Mouse (Mus musculus) adrenal gland, postnatal 36 days (tissue): Measurements from ENCODE around the gene Zfpm1. TPM values are rescaled to one million over a fixed set of nuclear protein-coding genes. Genes with fewer than 3 reads are reported as not detected.

Experiments
- DNase-seq, 2 experiments: peaks; one replicate each; pipeline ENCODE4 v3.0.0; 2021; ENCODE audit warnings: mixed read lengths in 1 of 2
- long read RNA-seq, 2 experiments: library from polyadenylated mRNA; stranded (forward); transcript quantifications; one replicate each; pipeline ENCODE4 v2.0.0; 2021; ENCODE audit warnings: borderline sequencing depth in 2 of 2
- total RNA-seq, 2 experiments: library from RNA; stranded (reverse); gene quantifications; 2 replicates each; pipeline ENCODE4 v1.2.3; 2021

Zfpm1 gene
- 10 to 100 TPM; 14.0 to 15.5 TPM for total RNA-seq
- long read RNA-seq, experiment 1, partial matches to known transcripts, result 2 of 3 reads
- long read RNA-seq, experiment 1, other reads (novel, unspliced or antisense), result 1 of 3 reads
- long read RNA-seq, experiment 2, partial matches to known transcripts, result 4 of 11 reads
- long read RNA-seq, experiment 2, other reads (novel, unspliced or antisense), result 3 of 11 reads

DNA sequence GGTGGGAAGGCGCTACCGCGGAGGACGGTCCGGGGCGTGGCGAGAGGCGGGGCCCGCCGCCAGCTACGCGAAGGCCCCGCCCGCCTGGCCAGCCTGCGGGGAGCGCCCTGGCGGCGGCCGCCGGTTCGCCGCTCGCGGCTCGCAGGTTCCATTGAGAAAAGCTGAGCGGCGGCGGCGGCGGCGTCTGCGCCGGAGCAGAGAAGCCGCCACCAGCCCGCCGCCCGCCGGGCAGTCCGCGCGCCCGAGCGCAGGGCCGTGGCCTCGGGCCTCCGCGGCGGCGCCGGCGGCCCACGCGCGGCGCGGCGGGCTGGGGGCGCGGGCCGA, at the start of gene Zfpm1:
Gene Zfpm1 (plus strand): TSS at position 107 of the 324 bp plus-strand sequence.
- no peak for DNase-seq

DNA sequence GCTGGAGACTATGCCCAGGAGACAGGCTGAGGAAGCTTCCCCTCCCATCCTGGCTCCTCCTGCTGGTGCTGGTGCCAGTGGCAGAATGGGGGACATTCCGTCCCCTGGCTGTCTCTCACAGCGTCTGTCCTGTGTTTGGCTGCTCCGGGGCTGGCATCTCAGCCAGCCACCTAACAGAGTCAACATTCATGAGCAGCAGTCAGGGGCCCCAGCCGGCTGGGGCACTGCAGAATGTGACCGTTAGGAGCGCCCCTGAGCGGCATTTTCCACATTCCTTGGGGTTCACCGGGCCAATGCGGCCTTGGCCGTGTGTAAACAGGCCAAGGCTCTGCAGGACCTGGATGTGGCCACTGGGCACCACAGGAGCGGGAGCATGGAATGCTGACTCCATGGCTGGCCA, 47.9 kb upstream of the Zfpm1 start:
- peak; percentile 55 to 66 for DNase-seq

DNA sequence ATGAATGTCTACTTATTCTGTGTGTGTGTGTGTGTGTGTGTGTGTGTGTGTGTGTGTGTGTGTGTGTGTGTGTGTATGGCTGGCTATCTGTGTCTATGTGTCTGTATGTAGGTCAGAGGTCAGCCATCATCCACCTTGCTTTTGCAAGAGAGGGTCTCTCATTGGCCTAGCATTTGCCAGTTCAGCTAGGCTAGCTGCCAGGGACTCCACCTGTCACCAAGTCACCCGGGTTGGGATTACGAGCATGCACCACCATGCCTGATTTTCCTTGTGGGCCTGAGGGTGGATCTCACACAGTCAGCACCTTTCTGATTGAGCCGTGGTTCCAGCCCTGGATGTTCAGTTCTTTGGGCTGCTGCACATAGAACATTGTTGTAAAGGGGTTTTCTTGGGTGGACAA, 45.4 kb upstream of the Zfpm1 start:
- DNase-seq, result no peak

DNA sequence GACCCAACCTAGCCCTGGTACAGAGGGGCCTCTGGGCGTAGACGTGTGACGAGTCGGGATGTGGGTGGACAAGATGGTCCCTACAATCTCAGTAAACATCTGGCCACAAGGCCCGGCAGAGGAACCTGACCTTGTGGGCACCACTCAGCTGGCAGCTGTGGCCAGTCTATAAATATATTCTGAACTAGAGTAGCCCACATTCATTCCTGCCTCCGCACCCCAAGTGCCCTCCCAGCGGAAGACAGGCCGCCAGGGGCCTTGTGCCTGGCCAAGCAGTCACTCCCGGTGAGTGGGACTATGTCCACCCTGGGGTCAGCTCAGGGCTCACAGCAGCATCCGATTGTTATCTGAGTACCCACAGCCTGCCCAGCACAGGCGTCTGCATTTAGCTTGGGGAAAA, 43.7 kb upstream of the Zfpm1 start:
- DNase-seq, result no peak

DNA sequence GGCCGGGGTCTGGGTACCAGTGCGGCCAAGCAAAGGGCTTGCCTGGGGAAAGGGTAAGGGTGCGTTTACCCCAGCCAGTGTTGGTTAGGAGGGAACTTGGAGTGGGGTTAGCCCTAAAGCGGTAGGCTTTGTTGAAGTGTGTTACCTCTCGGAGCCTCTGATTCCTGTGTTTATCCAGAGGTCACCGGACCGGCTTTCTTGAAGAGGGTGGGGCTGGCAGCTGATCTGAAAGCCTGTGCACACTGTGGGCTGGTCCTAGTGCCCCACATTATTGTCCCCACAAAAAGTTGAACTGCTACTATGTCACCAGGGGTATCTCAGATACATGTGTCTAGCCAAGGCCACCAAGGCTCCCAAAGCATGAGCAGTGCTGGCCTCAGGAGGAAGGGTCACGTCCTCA, 43.2 kb upstream of the Zfpm1 start:
- no peak for DNase-seq

DNA sequence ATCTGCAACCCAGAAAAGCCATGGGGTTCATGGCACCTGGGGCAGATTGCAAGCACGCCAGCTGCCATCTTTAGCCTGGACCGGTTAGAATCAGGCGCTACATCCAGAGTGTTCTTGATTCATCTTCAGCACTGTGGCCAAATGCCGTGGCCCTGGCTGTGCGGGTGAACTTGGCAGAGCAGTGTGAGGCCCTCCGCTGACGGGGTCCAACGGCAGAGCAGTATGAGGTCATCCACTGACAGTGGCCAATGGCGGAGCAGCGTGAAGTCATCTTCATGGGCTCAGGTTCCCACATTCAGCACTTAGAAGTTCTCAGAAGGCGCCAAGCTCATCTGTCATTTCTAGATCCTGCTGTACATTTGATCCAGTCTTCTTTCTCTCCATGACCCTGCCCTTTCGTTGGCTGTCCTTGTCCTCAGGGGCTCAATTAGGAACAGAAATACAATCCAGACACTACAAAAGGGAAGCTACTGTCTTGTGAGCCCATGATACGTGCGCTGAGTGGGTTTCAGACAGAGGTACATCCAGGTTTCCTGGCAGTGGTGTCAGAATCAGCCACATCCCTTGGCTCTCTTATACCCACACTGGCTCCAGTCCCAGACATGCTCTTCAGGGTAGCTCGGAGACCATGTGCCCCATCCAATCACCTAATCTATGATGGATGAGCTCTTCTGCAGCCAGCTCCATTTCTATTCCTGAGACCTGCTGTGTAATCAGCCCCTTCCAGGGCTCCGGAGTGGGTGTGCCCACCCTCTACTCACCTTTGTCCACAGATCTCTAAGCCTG, 41.5 kb upstream of the Zfpm1 start:
- DNase-seq, result no peak

DNA sequence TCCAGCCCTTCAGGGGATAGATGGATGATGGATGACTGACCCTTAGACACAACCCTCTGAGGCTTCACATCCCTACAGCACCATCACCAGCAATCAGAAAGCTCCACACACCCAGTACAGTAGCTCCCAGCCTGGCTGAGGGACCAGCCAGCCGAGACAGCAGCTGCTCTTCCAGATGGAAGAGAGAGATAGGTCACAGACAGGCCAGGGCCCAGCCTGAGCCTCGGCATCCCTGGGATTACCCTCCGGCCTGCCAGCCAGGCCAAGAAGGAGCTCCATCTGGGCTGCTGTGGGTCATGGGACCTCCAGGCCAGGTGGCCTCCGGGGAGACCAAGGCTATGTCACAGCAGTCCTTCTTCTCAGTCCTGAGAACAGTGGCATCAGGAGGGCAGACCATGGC, 38.6 kb upstream of the Zfpm1 start:
- DNase-seq, result no peak

DNA sequence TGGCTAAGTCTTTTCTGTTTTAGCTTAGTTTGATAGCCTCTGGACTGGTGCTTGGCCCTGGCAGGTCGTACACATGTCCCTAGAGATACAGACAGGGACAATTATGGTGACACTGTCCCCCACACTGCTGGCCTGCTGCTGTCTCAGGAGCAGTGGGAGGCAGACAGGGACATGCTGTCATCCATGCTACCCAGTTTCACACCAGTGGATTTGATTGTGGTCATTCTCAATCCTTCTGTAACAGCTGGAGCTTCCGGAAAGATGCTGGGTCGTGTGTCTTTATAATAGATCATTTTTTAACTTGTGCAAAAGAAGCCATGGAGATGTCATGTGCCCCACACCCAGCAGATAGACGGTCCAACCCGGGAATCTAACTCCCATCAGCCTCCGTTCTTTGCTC, 36.8 kb upstream of the Zfpm1 start:
- no peak for DNase-seq

DNA sequence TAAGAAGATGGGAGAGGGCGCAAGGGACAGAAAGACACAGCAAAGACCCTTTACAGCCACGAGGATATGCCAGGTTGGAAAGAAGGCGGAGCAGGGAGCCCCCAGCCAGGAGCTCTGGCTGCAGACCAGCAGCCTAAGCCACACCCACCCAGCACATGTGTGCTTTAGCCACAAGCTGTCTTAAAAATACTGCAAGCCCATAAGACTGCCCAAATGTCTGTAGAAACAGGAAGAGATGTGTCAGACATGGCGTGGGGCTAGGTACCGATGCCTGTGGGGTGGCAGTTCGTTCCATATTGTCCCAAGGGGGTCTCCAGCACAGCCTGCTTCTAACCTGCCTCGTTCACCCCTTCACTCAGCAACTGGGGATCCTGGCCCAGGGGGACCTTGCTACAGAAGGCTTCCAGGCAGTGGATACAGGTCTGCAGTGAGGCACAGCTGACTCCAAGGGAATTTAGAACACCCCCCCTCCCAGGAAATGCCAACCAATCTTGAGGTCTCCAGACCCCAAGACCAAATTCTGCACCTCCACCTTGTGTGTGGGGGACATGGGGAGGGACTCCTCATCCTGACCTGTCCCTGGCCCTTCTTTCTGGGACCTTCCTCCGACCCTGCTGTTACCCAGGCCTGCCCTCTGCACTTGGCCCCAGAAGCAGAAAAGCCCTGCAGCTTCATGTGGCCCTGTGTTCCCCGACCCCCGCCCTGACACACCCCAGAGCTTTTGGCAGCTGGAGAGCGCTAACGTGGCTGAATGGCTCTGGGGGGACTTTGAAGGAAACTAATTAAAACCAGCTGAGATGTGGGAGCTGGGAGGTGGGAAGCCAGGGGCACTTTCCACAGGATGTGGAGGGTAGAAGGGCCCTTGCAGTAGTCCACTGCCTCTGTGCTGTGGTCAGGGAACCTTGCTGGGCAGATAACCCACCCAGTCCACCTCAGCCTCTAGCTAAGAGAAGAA, 35.4 kb upstream of the Zfpm1 start:
- DNase-seq, result no peak

DNA sequence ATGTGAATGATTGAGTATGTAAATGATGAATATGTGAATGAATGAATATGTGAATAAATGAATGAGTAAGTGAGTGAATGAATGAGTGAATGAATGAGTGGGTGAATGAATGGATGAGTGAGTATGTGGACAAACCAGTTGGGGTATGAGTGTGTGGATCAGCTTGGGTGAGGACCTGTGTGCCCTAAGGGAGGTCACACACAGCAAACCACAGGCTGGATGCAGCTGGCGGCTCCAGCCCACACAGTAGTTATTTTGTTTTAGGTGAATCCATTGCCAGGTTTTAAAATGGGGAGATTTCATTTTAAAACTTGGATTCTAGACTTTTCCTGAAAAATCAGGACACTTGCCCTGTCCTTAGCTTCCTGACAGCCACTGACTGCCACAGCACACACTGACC, 30.2 kb upstream of the Zfpm1 start:
- DNase-seq, result no peak

DNA sequence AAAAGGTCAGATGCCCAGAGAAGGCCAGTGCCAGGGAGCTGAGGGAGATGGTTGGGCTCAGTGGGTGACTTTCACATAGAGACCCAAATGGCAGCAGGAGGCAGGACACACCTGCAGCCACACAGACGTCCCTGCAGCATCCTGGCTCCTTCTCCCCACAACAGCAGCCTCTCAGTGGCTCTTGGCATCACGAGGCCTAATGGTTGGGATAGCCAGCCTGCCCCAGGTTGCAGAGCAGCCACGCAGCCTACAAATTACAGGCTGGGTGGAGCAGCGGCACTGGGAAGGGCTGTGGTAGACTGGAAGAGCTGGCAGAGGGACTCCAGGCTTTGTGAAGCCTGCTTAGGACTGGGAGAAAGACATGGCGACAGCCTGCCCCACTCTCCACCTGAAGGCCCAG, 29.6 kb upstream of the Zfpm1 start:
- no peak for DNase-seq

DNA sequence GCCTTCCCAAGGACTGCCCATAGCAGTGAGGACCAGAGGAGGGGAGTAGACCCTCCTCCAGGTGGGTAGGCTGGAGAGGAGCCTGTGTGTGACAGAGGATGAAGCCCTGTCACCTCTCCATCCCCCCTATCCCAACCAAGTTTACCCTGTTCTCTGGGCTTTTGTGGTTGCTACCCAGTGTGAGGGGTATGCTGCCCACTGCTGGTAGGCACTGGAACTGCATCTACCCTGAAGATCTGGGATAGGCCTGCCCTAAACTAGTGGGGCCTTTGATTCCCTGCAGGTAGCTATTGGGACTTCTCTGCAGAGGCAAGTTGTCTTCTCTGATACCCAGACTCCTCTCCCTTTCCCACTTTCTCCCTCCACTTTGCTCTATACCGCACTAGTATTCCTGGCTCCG, 22.6 kb upstream of the Zfpm1 start:
- DNase-seq, result peak; percentile 79 to 83

DNA sequence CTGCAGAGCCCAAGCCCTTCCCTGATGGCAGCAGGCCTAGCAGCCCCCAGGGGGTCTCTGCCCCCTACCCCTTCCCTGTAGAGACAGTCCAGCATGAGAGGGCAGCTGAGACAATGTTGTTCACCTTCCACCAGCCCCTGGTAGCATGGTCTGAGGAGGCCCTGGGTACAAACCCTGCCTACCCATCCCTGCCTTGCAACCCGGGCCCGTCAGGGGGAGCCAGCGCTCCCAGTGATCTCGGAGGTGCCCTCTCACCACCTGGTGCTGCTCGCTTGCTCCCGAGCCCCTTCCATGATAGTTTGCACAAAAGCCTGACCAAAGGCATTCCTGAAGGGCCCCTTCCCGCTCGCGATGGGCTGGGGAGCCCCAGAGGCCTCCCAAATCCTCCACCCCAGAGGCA, 21.2 kb upstream of the Zfpm1 start:
- DNase-seq, result no peak

DNA sequence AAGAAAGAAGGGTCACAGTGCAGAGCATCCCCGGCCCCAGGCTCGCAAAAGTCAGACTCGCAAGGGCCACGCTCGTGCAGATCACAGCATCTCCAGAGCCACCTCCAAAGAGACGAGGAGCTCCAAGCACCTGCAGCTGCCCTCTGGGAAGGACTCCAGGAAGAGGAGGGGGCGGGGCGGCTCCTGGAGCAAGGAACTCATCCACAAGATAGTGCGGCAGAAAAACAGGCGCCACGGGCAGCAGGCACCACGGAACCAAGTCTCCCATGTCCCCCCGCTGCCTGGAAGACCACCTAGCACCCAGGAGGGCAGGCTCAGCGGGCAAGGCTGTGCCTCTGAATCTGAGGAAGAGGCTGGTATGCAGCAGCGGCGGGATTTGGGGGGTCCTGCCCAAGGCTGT, 19.1 kb upstream of the Zfpm1 start:
- DNase-seq, result no peak

DNA sequence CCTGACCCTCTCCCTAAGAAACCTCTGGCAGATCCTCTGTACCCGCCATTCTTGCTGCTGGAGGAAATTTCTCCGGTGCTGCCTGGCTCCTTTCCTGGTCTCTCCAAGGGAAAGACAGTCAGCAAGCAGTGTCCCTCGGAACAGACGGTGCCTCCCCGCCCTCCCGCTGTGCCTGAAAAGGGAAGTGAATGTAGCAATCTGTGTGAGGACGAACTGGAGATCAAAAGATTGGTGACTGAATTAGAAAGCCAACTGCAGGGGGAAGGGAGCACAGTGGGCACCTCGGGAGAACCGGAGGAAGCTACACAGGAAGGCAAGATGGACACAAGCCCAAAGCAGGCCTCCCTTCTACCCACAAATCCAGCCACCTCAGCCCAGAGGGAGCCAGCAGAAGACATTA, 17.7 kb upstream of the Zfpm1 start:
- DNase-seq, result no peak

DNA sequence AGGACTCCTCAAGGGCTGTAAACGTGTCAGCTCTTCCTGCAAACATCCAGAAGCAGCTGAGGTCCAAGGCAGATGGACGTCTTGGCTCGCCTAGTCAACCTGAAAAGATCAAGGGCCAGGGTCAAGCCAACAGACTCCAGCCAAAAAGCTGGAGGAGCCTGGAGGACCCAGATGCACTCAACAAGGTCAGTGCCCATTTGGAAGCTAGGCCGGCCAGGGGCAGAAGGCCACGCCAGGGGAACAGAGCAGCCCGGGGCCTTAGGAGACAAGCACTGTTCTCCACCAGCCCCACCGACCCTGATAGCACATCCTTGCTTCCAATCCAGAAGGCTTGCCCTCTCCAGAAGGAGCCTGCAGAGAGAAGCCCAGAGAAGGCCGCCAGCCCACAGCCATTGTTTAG, 16.4 kb upstream of the Zfpm1 start:
- DNase-seq, result no peak

DNA sequence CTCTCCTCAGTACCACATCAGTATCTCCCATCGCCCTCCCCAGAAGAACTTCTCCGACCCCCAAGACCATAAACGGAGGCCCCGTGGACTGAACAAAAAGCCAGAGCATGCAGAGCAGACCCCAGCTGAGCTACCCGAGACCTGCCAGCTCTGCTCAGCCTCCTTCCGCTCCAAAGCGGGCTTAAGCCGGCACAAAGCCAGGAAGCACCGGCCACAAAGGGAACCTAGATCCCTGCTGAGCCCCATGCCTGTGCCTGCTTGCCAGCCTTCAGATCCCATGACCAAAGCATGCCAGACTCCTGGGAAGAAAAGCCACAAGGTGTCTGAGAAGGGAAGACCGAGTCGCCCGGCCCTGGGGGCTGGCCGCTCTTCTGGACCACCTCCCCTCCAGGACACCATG, 15.1 kb upstream of the Zfpm1 start:
- no peak for DNase-seq

DNA sequence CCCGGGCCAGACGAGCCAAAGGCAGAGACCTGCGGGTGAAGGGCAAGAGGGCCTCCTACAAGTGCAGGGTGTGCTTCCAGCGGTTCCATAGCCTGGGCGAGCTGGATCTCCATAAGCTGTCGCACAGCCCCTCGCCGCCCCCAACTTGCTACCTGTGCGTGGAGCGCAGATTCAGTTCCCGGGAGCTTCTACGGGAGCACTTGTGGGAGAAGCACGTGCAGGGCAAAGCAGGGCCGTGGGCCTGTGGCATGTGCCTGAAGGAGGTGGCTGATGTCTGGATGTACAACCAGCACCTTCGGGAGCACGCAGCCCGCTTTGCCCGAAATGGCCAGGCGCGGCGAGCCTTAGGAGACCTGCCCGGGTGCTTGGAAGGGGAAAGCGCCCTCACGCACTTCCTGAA, 13.1 kb upstream of the Zfpm1 start:
- no peak for DNase-seq

DNA sequence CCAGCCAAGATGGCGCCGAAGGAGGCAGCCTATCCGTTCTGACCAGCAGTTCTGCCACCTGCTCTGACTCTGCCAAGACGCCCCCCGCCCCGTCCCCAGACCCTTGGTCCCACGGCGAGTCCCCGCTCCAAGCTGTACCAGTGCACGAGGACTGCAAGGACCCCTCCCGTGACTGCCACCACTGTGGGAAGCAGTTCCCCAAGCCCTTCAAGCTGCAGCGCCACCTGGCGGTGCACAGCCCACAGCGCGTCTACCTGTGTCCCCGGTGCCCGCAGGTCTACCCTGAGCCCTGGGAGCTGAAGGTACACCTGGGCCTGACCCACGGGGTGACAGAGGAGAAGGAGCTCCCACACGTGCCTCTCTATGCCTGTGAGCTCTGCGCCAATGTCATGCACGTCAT, 12.5 kb upstream of the Zfpm1 start:
- peak; percentile 72 to 85 for DNase-seq

DNA sequence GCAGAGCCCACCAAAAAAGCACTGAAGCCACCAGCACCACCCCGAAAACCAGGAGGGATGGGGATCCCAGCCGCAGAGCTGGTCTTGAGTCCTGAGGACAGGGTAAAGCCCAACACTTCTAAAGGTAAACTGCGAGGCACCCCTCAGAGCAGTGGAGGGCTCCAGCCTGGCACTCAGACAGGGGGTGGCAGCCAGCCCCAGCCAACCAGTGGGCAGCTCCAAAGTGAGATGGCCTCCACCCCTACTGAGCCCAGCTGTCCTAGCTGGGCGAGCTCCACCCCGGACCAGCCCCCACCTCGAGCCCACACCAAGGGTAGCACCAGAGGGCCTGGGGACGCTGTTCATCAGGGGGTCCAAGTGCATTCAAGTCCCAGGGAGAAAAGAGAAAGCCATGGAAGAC, 11.4 kb upstream of the Zfpm1 start:
- DNase-seq, result no peak

DNA sequence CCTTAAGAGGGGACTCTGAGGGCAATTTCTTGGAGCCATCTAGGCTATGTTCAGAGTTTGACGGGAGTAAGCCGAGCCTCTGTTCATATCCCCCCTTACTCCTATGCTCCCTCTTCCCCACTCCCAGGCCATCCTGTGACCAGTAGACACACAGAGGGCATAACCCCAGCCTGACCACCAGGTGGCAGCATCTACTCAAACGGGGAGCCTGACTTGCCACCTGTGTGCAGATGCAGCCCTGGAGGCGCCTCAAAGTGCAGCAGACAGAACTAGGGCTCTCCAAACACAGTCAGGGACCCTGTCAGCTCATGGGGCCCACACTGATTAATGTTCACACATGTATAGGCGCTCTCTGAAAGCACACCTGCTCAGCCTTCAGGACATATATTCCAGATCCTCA, 8.8 kb upstream of the Zfpm1 start:
- DNase-seq, result peak; percentile 89 to 93

DNA sequence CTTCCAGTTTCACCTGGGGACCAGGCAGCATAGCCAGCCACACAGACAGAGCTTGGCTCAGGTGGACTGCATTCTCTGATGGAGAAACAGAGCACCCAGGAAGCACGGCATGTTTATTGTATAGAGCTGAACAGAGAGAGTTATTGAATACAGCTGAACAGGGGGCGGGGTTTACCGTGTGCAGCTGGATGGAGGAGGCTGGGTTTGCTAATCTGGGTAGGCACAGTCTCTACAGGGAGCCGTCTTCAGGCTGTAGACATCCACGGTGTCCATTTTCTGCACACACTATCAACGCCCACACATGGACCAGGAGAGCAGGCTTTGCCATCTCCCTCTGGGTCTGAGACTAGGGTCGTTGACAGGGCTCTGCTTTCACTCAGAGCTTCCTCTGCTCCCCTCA, 8.1 kb upstream of the Zfpm1 start:
- no peak for DNase-seq
